Mouse (Mus musculus) hindbrain, embryonic 14.5 days (tissue): ENCODE measurements around the gene Ppm1f. TPM values are rescaled to one million over a fixed set of nuclear protein-coding genes. Genes with fewer than 3 reads are reported as not detected.
A peak's percentile ranks its signal among the peaks of the same experiment; 100 is the strongest.

Experiments
- ATAC-seq: fragments of 200-750 bp; cut with Nextera tagmentation; 2 replicates; pipeline ENCODE4 v1.8.0; 2017; ENCODE audit warnings: moderate number of reproducible peaks, mild to moderate bottlenecking, moderate TSS enrichment, moderate library complexity; ENCODE audit not compliant: low FRiP score
- DNase-seq: peaks from one replicate; pipeline ENCODE4 v3.0.0-alpha.2; 2015; ENCODE audit warnings: low spot score
- H3K27ac ChIP-seq: fragments of 300-500 bp; sonication (generic); 2 replicates; pipeline ENCODE4 v1.5.1; 2014; ENCODE audit warnings: mild to moderate bottlenecking, moderate library complexity
- H3K27me3 ChIP-seq: fragments of 300-500 bp; sonication (generic); 2 replicates; pipeline ENCODE4 v1.6.1; 2014; ENCODE audit warnings: mild to moderate bottlenecking, low read length, mixed read lengths; ENCODE audit not compliant: control insufficient read depth, insufficient read depth
- H3K36me3 ChIP-seq: fragments of 300-500 bp; sonication (generic); replicated peaks from 2 replicates; pipeline ENCODE4 v1.6.1; 2014; ENCODE audit not compliant: control insufficient read depth, insufficient read depth
- H3K4me1 ChIP-seq: fragments of 300-500 bp; sonication (generic); replicated peaks from 2 replicates; pipeline ENCODE4 v1.6.1; 2014; ENCODE audit warnings: antibody characterized with exemption, low read length, mixed read lengths; ENCODE audit not compliant: control insufficient read depth, insufficient read depth
- H3K4me2 ChIP-seq: fragments of 300-500 bp; sonication (generic); replicated peaks from 2 replicates; pipeline ENCODE4 v1.6.1; 2014; ENCODE audit warnings: mild to moderate bottlenecking, moderate library complexity
- H3K4me3 ChIP-seq: fragments of 300-500 bp; sonication (generic); replicated peaks from 2 replicates; pipeline ENCODE4 v1.5.1; 2014; ENCODE audit warnings: mild to moderate bottlenecking, low read length
- H3K9ac ChIP-seq: fragments of 300-500 bp; sonication (generic); 2 replicates; pipeline ENCODE4 v1.6.1; 2014
- H3K9me3 ChIP-seq: fragments of 300-500 bp; sonication (generic); 2 replicates; pipeline ENCODE4 v1.6.1; 2016; ENCODE audit warnings: low read length; ENCODE audit not compliant: control insufficient read depth
- WGBS: fragments of 180-500 bp; shearing (Covaris S2); extraction: QIAGEN DNeasy Blood & Tissue Kit; methylation state at CpG from one replicate; pipeline ENCODE4 v1.1.7; 2014; 5-methylcytosine and 5-hydroxymethylcytosine counted together
- polyA plus RNA-seq: library from polyadenylated mRNA; unstranded; fragments of >200 nt; fragmentation: Nextera tagmentation; extraction: Ambion mirVana; gene quantifications from 2 replicates; pipeline ENCODE4 v1.2.1, GENCODE M21; 2014

Ppm1f gene
- polyA plus RNA-seq, 1 experiment from 2014 or later, result 20.3 TPM

- 90% methylated on average over 4 of the region's 4 CpGs for WGBS
- DNase-seq (no peak), ATAC-seq (no peak)
- Histone ChIP-seq H3K9ac (no peak overlapping the region), H3K36me3 (peaks cover 54% of the 10 kb centered on the region), H3K4me3 (no peak overlapping the region), H3K9me3 (no peaks in the 10 kb centered on the region), H3K27me3 (no peaks in the 10 kb centered on the region), H3K27ac (no peak overlapping the region), H3K4me1 (peaks cover 9% of the 10 kb centered on the region), H3K4me2 (no peak overlapping the region)
These were observed 6.1 kb downstream of the Ppm1f start for GRCm38 (mm10) chr16:16902329-16902728.

GRCm38 (mm10) chr16:16903188-16903587 is 6.9 kb downstream of the Ppm1f start:
- no peaks in the 10 kb centered on the region for H3K27me3 ChIP-seq
- H3K4me2 ChIP-seq, result no peak overlapping the region
- H3K9ac ChIP-seq, result no peak overlapping the region
- 92% methylated on average over 5 of the region's 5 CpGs for WGBS
- H3K4me3 ChIP-seq, result no peak overlapping the region
- peaks cover under 1% of the 10 kb centered on the region; the same call in 1 of the 2 replicates for H3K4me1 ChIP-seq
- no peak for DNase-seq
- H3K27ac ChIP-seq, result no peak overlapping the region
- no peaks in the 10 kb centered on the region for H3K9me3 ChIP-seq
- peaks cover 63% of the 10 kb centered on the region for H3K36me3 ChIP-seq
- no peak for ATAC-seq

GRCm38 (mm10) chr16:16907799-16908198 is 11.5 kb downstream of the Ppm1f start:
- Histone ChIP-seq H3K9ac (no peak overlapping the region), H3K4me2 (no peak overlapping the region), H3K27ac (no peak overlapping the region), H3K4me1 (0 out of 2 replicates have a peak, but pooled peaks cover 3% of the 10 kb centered on the region), H3K27me3 (no peaks in the 10 kb centered on the region), H3K9me3 (no peaks in the 10 kb centered on the region), H3K36me3 (peaks cover 90% of the 10 kb centered on the region), H3K4me3 (no peak overlapping the region)
- ATAC-seq, result no peak
- WGBS, result 78% methylated on average over 6 of the region's 6 CpGs
- DNase-seq, result no peak

GRCm38 (mm10) chr16:16911641-16912597 is 15.7 kb downstream of the Ppm1f start:
- 26% methylated on average over 13 of the region's 13 CpGs for whole genome bisulfite sequencing
- 0 out of 2 replicates have a peak, but pooled peaks cover 3% of the 10 kb centered on the region for H3K4me1 ChIP-seq
- H3K36me3 ChIP-seq, result peaks cover 92% of the 10 kb centered on the region

GRCm38 (mm10) chr16:16913440-16913839 is 17.2 kb downstream of the Ppm1f start:
- 0 out of 2 replicates have a peak, but pooled peaks cover 3% of the 10 kb centered on the region for H3K4me1 ChIP-seq
- no peaks in the 10 kb centered on the region for H3K27me3 ChIP-seq
- no peak for DNase-seq
- no peak overlapping the region for H3K4me3 ChIP-seq
- peaks cover 92% of the 10 kb centered on the region for H3K36me3 ChIP-seq
- H3K27ac ChIP-seq, result no peak overlapping the region
- WGBS, result 71% methylated on average over 1 of the region's 1 CpGs
- no peak overlapping the region for H3K9ac ChIP-seq
- no peaks in the 10 kb centered on the region for H3K9me3 ChIP-seq
- no peak for ATAC-seq
- no peak overlapping the region for H3K4me2 ChIP-seq

More at GRCm38 (mm10) chr16:16911641-16912597, 15.7 kb downstream of the Ppm1f start:
- Histone ChIP-seq H3K9ac (no peak overlapping the region), H3K4me2 (no peak overlapping the region), H3K9me3 (no peaks in the 10 kb centered on the region), H3K4me3 (no peak overlapping the region), H3K27ac (peak overlapping the region; percentile 73), H3K27me3 (no peaks in the 10 kb centered on the region)
- ATAC-seq, result peak; percentile 92
- DNase-seq, result peak; percentile 77

- no peak overlapping the region for H3K27ac ChIP-seq
- H3K9me3 ChIP-seq, result no peaks in the 10 kb centered on the region
- no peak overlapping the region for H3K4me3 ChIP-seq
- 95% methylated on average over 7 of the region's 7 CpGs for WGBS
- no peaks in the 10 kb centered on the region for H3K27me3 ChIP-seq
- ATAC-seq (no peak), DNase-seq (no peak)
- H3K4me1 ChIP-seq, result no peaks in the 10 kb centered on the region
- H3K9ac ChIP-seq, result no peak overlapping the region
- no peak overlapping the region for H3K4me2 ChIP-seq
- peaks cover 99% of the 10 kb centered on the region for H3K36me3 ChIP-seq
These were observed 22.3 kb downstream of the Ppm1f start for GRCm38 (mm10) chr16:16918441-16919117.

GRCm38 (mm10) chr16:16921021-16921435 is 24.8 kb downstream of the Ppm1f start:
- H3K27ac ChIP-seq, result no peak overlapping the region
- no peak overlapping the region for H3K9ac ChIP-seq
- H3K4me3 ChIP-seq, result no peak overlapping the region
- peaks cover 97% of the 10 kb centered on the region for H3K36me3 ChIP-seq
- ATAC-seq (no peak), DNase-seq (no peak)
- 73% methylated on average over 3 of the region's 3 CpGs for WGBS
- no peak overlapping the region for H3K4me2 ChIP-seq
- H3K4me1 ChIP-seq, result no peaks in the 10 kb centered on the region
- no peaks in the 10 kb centered on the region for H3K9me3 ChIP-seq
- H3K27me3 ChIP-seq, result no peaks in the 10 kb centered on the region

GRCm38 (mm10) chr16:16924481-16924880 is 28.2 kb downstream of the Ppm1f start:
- no peaks in the 10 kb centered on the region for H3K4me1 ChIP-seq
- H3K9me3 ChIP-seq, result no peaks in the 10 kb centered on the region
- no peaks in the 10 kb centered on the region for H3K27me3 ChIP-seq
- WGBS, result 94% methylated on average over 3 of the region's 3 CpGs
- no peak overlapping the region for H3K4me3 ChIP-seq
- H3K36me3 ChIP-seq, result peaks cover 68% of the 10 kb centered on the region
- no peak for ATAC-seq
- H3K27ac ChIP-seq, result no peak overlapping the region
- H3K9ac ChIP-seq, result no peak overlapping the region
- no peak overlapping the region for H3K4me2 ChIP-seq
- DNase-seq, result no peak

- Histone ChIP-seq H3K27ac (no peak overlapping the region), H3K9me3 (no peaks in the 10 kb centered on the region), H3K9ac (no peak overlapping the region), H3K27me3 (no peaks in the 10 kb centered on the region), H3K4me1 (no peaks in the 10 kb centered on the region), H3K4me3 (no peak overlapping the region), H3K36me3 (peaks cover 47% of the 10 kb centered on the region), H3K4me2 (no peak overlapping the region)
- DNase-seq (no peak), ATAC-seq (no peak)
- 45% methylated on average over 5 of the region's 5 CpGs for WGBS
These were observed 30.3 kb downstream of the Ppm1f start for GRCm38 (mm10) chr16:16926536-16926935.
